Mouse (Mus musculus) embryonic facial prominence, embryonic 11.5 days (tissue): ENCODE measurements around the gene Plekhh2. TPM values are rescaled to one million over a fixed set of nuclear protein-coding genes. Genes with fewer than 3 reads are reported as not detected.

ENCODE experiments used
- ATAC-seq: fragments of 200-750 bp; cut with Nextera tagmentation; replicated peaks from 2 replicates; pipeline ENCODE4 v1.8.0; 2017; ENCODE audit warnings: low read depth; ENCODE audit not compliant: insufficient number of reproducible peaks, low FRiP score, low TSS enrichment
- DNase-seq: peaks from one replicate; pipeline ENCODE4 v3.0.0-alpha.2; 2015; ENCODE audit warnings: low spot score
- H3K27ac ChIP-seq: fragments of 300-500 bp; sonication (generic); replicated peaks from 2 replicates; pipeline ENCODE4 v1.5.1; 2014; ENCODE audit warnings: mild to moderate bottlenecking, low read depth, low read length, control low read depth
- H3K27me3 ChIP-seq: fragments of 300-500 bp; sonication (generic); 2 replicates; pipeline ENCODE4 v1.6.1; 2014; ENCODE audit warnings: mild to moderate bottlenecking, low read length, moderate library complexity, mixed read lengths; ENCODE audit not compliant: control insufficient read depth, insufficient read depth
- H3K36me3 ChIP-seq: fragments of 300-500 bp; sonication (generic); replicated peaks from 2 replicates; pipeline ENCODE4 v1.6.1; 2014; ENCODE audit warnings: low read depth, mild to moderate bottlenecking, low read length, moderate library complexity, mixed read lengths; ENCODE audit not compliant: control insufficient read depth, insufficient read depth
- H3K4me1 ChIP-seq: fragments of 300-500 bp; sonication (generic); 2 replicates; pipeline ENCODE4 v1.6.1; 2014; ENCODE audit warnings: low read length, mixed read lengths; ENCODE audit not compliant: control insufficient read depth, insufficient read depth
- H3K4me2 ChIP-seq: fragments of 300-500 bp; sonication (generic); 2 replicates; pipeline ENCODE4 v1.6.1; 2014; ENCODE audit warnings: low read depth, mild to moderate bottlenecking, control low read depth, low read length, moderate library complexity
- H3K4me3 ChIP-seq: fragments of 300-500 bp; sonication (generic); 2 replicates; pipeline ENCODE4 v1.5.1; 2014; ENCODE audit warnings: low read depth, low read length, control low read depth
- H3K9ac ChIP-seq: fragments of 300-500 bp; sonication (generic); replicated peaks from 2 replicates; pipeline ENCODE4 v1.6.1; 2014; ENCODE audit warnings: mild to moderate bottlenecking, control low read depth, low read length
- H3K9me3 ChIP-seq: fragments of 300-500 bp; sonication (generic); replicated peaks from 2 replicates; pipeline ENCODE4 v1.6.1; 2016; ENCODE audit warnings: mild to moderate bottlenecking, low read length, inconsistent platforms, mixed read lengths; ENCODE audit not compliant: control insufficient read depth
- WGBS: fragments of 180-500 bp; shearing (Covaris S2); extraction: QIAGEN DNeasy Blood & Tissue Kit; methylation state at CpG from one replicate; pipeline ENCODE4 v1.1.7; 2014; 5-methylcytosine and 5-hydroxymethylcytosine counted together
- polyA plus RNA-seq: library from polyadenylated mRNA; unstranded; fragments of >200 nt; fragmentation: Nextera tagmentation; extraction: Ambion mirVana; gene quantifications from 2 replicates; pipeline ENCODE4 v1.2.1, GENCODE M21; 2014

The Plekhh2 gene
- polyA plus RNA-seq, 1 experiment from 2014 or later, result 5.1 TPM

GRCm38 (mm10) chr17:84569770-84570169 is 58.1 kb downstream of the Plekhh2 start:
- DNase-seq (no peak), ATAC-seq (no peak)
- Histone ChIP-seq H3K9ac (no peak overlapping the region), H3K27me3 (no peaks in the 10 kb centered on the region), H3K9me3 (no peaks in the 10 kb centered on the region), H3K36me3 (0 out of 2 replicates have a peak, but pooled peaks cover 2% of the 10 kb centered on the region), H3K4me2 (no peak overlapping the region), H3K4me3 (no peak overlapping the region), H3K27ac (no peak overlapping the region), H3K4me1 (no peaks in the 10 kb centered on the region)
- WGBS, result 86% methylated on average over 8 of the region's 8 CpGs

DNA sequence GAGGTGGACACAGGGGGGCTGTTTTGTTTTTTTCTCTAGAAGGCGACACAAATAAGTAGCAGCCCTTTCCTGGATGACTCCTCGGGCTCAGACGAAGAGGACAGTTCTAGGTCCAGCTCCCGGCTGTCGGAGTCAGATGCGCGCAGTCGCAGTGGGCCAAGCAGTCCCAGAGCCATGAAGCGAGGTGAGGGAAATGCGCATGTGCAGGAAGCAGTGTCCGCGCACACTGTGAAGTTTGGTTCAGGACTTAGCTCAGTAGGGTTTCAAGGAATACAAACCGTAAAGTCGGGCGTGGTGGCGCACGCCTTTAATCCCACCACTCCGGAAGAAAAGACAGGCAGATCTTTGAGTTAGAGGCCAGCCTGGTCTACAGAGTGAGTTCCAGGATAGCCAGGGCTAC is 59.9 kb downstream of the Plekhh2 start:
- Histone ChIP-seq H3K4me2 (no peak overlapping the region), H3K4me3 (no peak overlapping the region), H3K27ac (no peak overlapping the region), H3K36me3 (no peaks in the 10 kb centered on the region), H3K9me3 (no peaks in the 10 kb centered on the region), H3K9ac (no peak overlapping the region), H3K27me3 (no peaks in the 10 kb centered on the region), H3K4me1 (no peaks in the 10 kb centered on the region)
- DNase-seq (no peak), ATAC-seq (no peak)
- 74% methylated on average over 18 of the region's 18 CpGs for whole genome bisulfite sequencing

DNA sequence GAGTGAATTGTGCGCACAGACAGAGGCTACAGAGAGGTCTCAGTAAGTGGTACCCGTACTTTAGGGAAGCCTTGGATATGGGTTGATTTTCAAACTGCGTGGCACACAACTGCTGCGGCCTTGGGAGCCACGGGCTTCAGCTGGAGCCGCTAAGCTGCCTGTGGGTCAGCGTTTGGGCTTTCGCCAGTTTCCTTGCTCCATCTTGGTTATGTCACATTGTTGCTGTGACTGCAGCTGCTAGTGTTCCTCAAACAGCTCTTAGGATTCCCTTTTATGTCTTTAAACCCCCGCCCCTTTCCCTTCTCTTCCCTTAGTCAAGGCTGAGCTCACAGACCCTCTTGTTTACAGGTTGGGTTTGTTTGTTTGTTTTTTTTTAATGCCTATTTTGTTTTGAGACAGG is 61.6 kb downstream of the Plekhh2 start:
- Histone ChIP-seq H3K9ac (no peak overlapping the region), H3K36me3 (no peaks in the 10 kb centered on the region), H3K27ac (no peak overlapping the region), H3K4me2 (no peak overlapping the region), H3K9me3 (no peaks in the 10 kb centered on the region), H3K27me3 (no peaks in the 10 kb centered on the region), H3K4me3 (no peak overlapping the region), H3K4me1 (no peaks in the 10 kb centered on the region)
- no peak for DNase-seq
- no peak for ATAC-seq
- WGBS, result 91% methylated on average over 9 of the region's 9 CpGs

- Histone ChIP-seq H3K36me3 (no peaks in the 10 kb centered on the region), H3K4me2 (no peak overlapping the region), H3K27me3 (no peaks in the 10 kb centered on the region), H3K27ac (no peak overlapping the region), H3K4me3 (no peak overlapping the region), H3K9ac (no peak overlapping the region), H3K4me1 (no peaks in the 10 kb centered on the region), H3K9me3 (no peaks in the 10 kb centered on the region)
- 86% methylated on average over 5 of the region's 5 CpGs for WGBS
- ATAC-seq, result no peak
- DNase-seq, result no peak
These were observed 62.2 kb downstream of the Plekhh2 start for GRCm38 (mm10) chr17:84573940-84574339.

DNA sequence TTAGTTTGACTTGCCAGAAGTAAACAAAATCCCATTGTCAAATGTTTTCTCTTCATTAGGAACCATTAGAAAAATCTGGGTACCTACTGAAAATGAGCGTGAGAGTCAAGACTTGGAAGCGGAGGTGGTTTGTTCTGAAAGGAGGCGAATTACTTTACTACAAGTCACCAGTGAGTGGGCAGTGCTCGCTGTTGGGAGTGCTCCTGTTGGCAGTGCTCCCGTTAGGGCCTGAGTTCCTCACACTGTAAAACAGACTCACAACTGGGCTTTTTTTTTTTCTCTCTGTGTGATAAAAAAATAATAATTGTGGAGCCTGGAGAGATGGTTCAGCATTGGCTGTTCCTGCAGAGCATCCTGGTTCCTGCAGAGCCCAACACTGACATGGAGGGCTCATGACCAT is 63.4 kb downstream of the Plekhh2 start:
- Histone ChIP-seq H3K27me3 (no peaks in the 10 kb centered on the region), H3K4me1 (no peaks in the 10 kb centered on the region), H3K4me2 (no peak overlapping the region), H3K27ac (no peak overlapping the region), H3K9ac (no peak overlapping the region), H3K4me3 (no peak overlapping the region), H3K9me3 (no peaks in the 10 kb centered on the region), H3K36me3 (no peaks in the 10 kb centered on the region)
- no peak for ATAC-seq
- 94% methylated on average over 5 of the region's 5 CpGs for WGBS
- DNase-seq, result no peak

DNA sequence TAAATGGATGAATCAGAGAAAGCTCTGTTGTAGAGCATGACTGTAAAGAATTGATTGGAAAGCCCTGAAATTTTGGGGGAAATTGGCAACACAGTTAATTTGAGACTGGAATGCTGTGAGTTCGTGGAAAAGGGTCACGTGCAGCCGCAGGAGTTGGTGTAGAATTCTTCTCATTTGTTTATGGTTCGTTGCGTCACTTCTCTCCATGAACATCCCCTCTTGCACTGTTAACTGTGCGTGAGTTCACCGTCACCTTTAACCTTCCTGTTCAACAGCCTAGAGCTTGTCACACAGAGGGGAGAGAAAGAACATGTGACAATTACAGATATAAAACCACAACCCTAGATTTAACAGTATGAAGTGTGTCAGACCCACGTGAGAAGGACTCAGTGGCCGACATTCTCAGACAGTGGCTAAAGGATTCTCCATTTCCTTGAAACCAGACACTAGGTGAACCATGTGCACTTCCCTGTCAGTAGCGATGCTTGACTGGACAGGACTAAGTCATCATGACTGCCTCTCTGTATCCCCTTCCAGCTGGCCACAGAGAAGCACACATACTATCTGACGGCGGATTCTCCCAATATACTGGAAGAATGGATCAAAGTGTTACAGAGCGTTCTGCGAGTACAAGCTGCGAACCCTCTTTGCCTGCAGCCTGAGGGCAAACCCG is 65.1 kb downstream of the Plekhh2 start:
- no peak overlapping the region for H3K4me3 ChIP-seq
- peaks cover 4% of the 10 kb centered on the region for H3K4me1 ChIP-seq
- no peak overlapping the region for H3K27ac ChIP-seq
- no peak for DNase-seq
- no peak; the same call in 1 of the 2 replicates for ATAC-seq
- no peak overlapping the region for H3K4me2 ChIP-seq
- WGBS, result 65% methylated on average over 16 of the region's 16 CpGs
- no peaks in the 10 kb centered on the region for H3K9me3 ChIP-seq
- no peak overlapping the region for H3K9ac ChIP-seq
- H3K36me3 ChIP-seq, result no peaks in the 10 kb centered on the region
- H3K27me3 ChIP-seq, result no peaks in the 10 kb centered on the region

DNA sequence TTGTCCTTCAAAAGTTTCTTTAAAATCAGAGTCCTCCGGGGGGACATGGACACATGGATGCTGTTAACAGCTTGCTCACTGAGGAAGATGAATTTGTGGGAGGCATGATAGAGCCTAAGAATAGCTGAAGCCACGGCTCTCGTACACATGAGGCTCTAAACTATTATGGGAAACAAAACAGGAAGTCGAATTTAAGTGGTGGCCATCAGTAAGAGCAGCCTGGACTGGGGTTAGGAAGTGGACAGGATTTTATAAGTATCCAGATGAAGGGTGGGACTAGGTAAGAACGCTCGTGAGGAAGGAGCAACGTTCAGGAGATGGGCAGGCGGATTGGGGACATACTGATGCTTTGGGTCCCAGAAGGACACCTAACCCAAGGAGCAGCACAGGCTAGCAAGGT is 67.6 kb downstream of the Plekhh2 start:
- H3K36me3 ChIP-seq, result no peaks in the 10 kb centered on the region
- H3K4me1 ChIP-seq, result peaks cover 4% of the 10 kb centered on the region
- H3K9ac ChIP-seq, result no peak overlapping the region
- no peak overlapping the region for H3K4me3 ChIP-seq
- H3K27me3 ChIP-seq, result no peaks in the 10 kb centered on the region
- ATAC-seq (no peak), DNase-seq (no peak)
- 79% methylated on average over 8 of the region's 8 CpGs for WGBS
- H3K9me3 ChIP-seq, result no peaks in the 10 kb centered on the region
- no peak overlapping the region for H3K27ac ChIP-seq
- no peak overlapping the region for H3K4me2 ChIP-seq

- DNase-seq (no peak), ATAC-seq (no peak)
- Histone ChIP-seq H3K27me3 (no peaks in the 10 kb centered on the region), H3K36me3 (no peaks in the 10 kb centered on the region), H3K4me2 (no peak overlapping the region), H3K4me3 (no peak overlapping the region), H3K9me3 (no peaks in the 10 kb centered on the region), H3K9ac (no peak overlapping the region), H3K27ac (no peak overlapping the region), H3K4me1 (peaks cover 4% of the 10 kb centered on the region)
- 91% methylated on average over 10 of the region's 10 CpGs for WGBS
These were observed 68.1 kb downstream of the Plekhh2 start for GRCm38 (mm10) chr17:84579817-84580216.
